Mouse (Mus musculus): ENCODE data around the gene Gtf3c5. TPM values are rescaled to one million over a fixed set of nuclear protein-coding genes. Genes with fewer than 3 reads are reported as not detected.

The Gtf3c5 gene
- polyA plus RNA-seq, 1 experiment = 20.7 TPM

- Histone ChIP-seq H3K4me3 (ENCODE audit: insufficient read depth, low read length) (no peak overlapping the region), H3K4me1 (ENCODE audit: control insufficient read depth, insufficient read depth, low read length) (no peaks in the 10 kb centered on the region), H3K27ac (ENCODE audit: insufficient read depth, low read length) (no peak overlapping the region)
- no peak for TF ChIP-seq CTCF (IDR thresholded peaks at IDR 0.05; ENCODE audit: extremely low read depth, insufficient read depth, low read length)
- TF ChIP-seq POLR2A (IDR thresholded peaks at IDR 0.05; ENCODE audit: extremely low read depth, insufficient read depth, low read length) = no peak
Measured at GRCm38 (mm10) chr2:28610716-28611406, 27.3 kb upstream of the Gtf3c5 start.

- H3K4me3 ChIP-seq (ENCODE audit: insufficient read depth, low read length) = no peak overlapping the region
- H3K4me1 ChIP-seq (ENCODE audit: control insufficient read depth, insufficient read depth, low read length) = no peaks in the 10 kb centered on the region
- TF ChIP-seq CTCF (IDR thresholded peaks at IDR 0.05; ENCODE audit: extremely low read depth, insufficient read depth, low read length) (no peak), POLR2A (IDR thresholded peaks at IDR 0.05; ENCODE audit: extremely low read depth, insufficient read depth, low read length) (no peak)
- H3K27ac ChIP-seq (ENCODE audit: insufficient read depth, low read length) = no peak overlapping the region
Measured at GRCm38 (mm10) chr2:28609851-28610250, 26.3 kb upstream of the Gtf3c5 start.

- Histone ChIP-seq H3K4me3 (ENCODE audit: insufficient read depth, low read length) (no peak overlapping the region), H3K27ac (ENCODE audit: insufficient read depth, low read length) (no peak overlapping the region), H3K4me1 (ENCODE audit: control insufficient read depth, insufficient read depth, low read length) (no peaks in the 10 kb centered on the region)
- no peak for TF ChIP-seq POLR2A (IDR thresholded peaks at IDR 0.05; ENCODE audit: extremely low read depth, insufficient read depth, low read length)
- no peak for TF ChIP-seq CTCF (IDR thresholded peaks at IDR 0.05; ENCODE audit: extremely low read depth, insufficient read depth, low read length)
Measured at GRCm38 (mm10) chr2:28607341-28608165, 24.0 kb upstream of the Gtf3c5 start.

GRCm38 (mm10) chr2:28606601-28607340 lies 23.2 kb upstream of the Gtf3c5 start:
- Histone ChIP-seq H3K4me1 (ENCODE audit: control insufficient read depth, insufficient read depth, low read length) (no peaks in the 10 kb centered on the region), H3K4me3 (ENCODE audit: insufficient read depth, low read length) (no peak overlapping the region), H3K27ac (ENCODE audit: insufficient read depth, low read length) (no peak overlapping the region)
- TF ChIP-seq POLR2A (IDR thresholded peaks at IDR 0.05; ENCODE audit: extremely low read depth, insufficient read depth, low read length) = no peak
- peak; percentile 31; the same call in 1 of the 2 replicates for TF ChIP-seq CTCF (IDR thresholded peaks at IDR 0.05; ENCODE audit: extremely low read depth, insufficient read depth, low read length)

- Histone ChIP-seq H3K4me3 (ENCODE audit: insufficient read depth, low read length) (no peak overlapping the region), H3K27ac (ENCODE audit: insufficient read depth, low read length) (no peak overlapping the region), H3K4me1 (ENCODE audit: control insufficient read depth, insufficient read depth, low read length) (no peaks in the 10 kb centered on the region)
- TF ChIP-seq POLR2A (IDR thresholded peaks at IDR 0.05; ENCODE audit: extremely low read depth, insufficient read depth, low read length) = no peak
- no peak for TF ChIP-seq CTCF (IDR thresholded peaks at IDR 0.05; ENCODE audit: extremely low read depth, insufficient read depth, low read length)
Measured at GRCm38 (mm10) chr2:28605789-28606541, 22.4 kb upstream of the Gtf3c5 start.

- Histone ChIP-seq H3K4me3 (ENCODE audit: insufficient read depth, low read length) (no peak overlapping the region), H3K4me1 (ENCODE audit: control insufficient read depth, insufficient read depth, low read length) (no peaks in the 10 kb centered on the region), H3K27ac (ENCODE audit: insufficient read depth, low read length) (no peak overlapping the region)
- no peak for TF ChIP-seq CTCF (IDR thresholded peaks at IDR 0.05; ENCODE audit: extremely low read depth, insufficient read depth, low read length)
- TF ChIP-seq POLR2A (IDR thresholded peaks at IDR 0.05; ENCODE audit: extremely low read depth, insufficient read depth, low read length) = no peak
Measured at GRCm38 (mm10) chr2:28603542-28603941, 20.0 kb upstream of the Gtf3c5 start.

GRCm38 (mm10) chr2:28601720-28602590 lies 18.4 kb upstream of the Gtf3c5 start:
- Histone ChIP-seq H3K4me1 (ENCODE audit: control insufficient read depth, insufficient read depth, low read length) (no peaks in the 10 kb centered on the region), H3K27ac (ENCODE audit: insufficient read depth, low read length) (no peak overlapping the region), H3K4me3 (ENCODE audit: insufficient read depth, low read length) (no peak overlapping the region)
- TF ChIP-seq CTCF (IDR thresholded peaks at IDR 0.05; ENCODE audit: extremely low read depth, insufficient read depth, low read length) (no peak), POLR2A (IDR thresholded peaks at IDR 0.05; ENCODE audit: extremely low read depth, insufficient read depth, low read length) (no peak)

GRCm38 (mm10) chr2:28599569-28599900 lies 16.0 kb upstream of the Gtf3c5 start:
- Histone ChIP-seq H3K4me3 (ENCODE audit: insufficient read depth, low read length) (no peak overlapping the region), H3K4me1 (ENCODE audit: control insufficient read depth, insufficient read depth, low read length) (no peaks in the 10 kb centered on the region), H3K27ac (ENCODE audit: insufficient read depth, low read length) (no peak overlapping the region)
- TF ChIP-seq CTCF (IDR thresholded peaks at IDR 0.05; ENCODE audit: extremely low read depth, insufficient read depth, low read length) (no peak), POLR2A (IDR thresholded peaks at IDR 0.05; ENCODE audit: extremely low read depth, insufficient read depth, low read length) (no peak)
